Mouse (Mus musculus) spleen, adult 2 months (tissue): Measurements from ENCODE around the gene Stk39. TPM values are rescaled to one million over a fixed set of nuclear protein-coding genes. Genes with fewer than 3 reads are reported as not detected.
"Not testable (repeated sequence)": the region's sequence is repeated elsewhere in the genome, so short reads cannot be mapped to it uniquely, and the experiment has no call there.

ENCODE experiments used
- DNase-seq, 2 experiments: peaks; one replicate each; pipeline versions ENCODE4 v3.0.0 to v3.0.0-alpha.2; 2012 to 2021; ENCODE audit warnings: low spot score in 2 of 2, low read depth in 1 of 2
- H3K27ac ChIP-seq: fragments of 200-500 bp; 2 replicates; pipeline ENCODE4 v1.5.1; 2012; ENCODE audit warnings: low read length, inconsistent platforms; ENCODE audit not compliant: insufficient read depth
- H3K27me3 ChIP-seq: fragments of 200-500 bp; 2 replicates; pipeline ENCODE4 v1.6.1; 2012; ENCODE audit warnings: mild to moderate bottlenecking, moderate library complexity, low read length, inconsistent platforms; ENCODE audit not compliant: control insufficient read depth, insufficient read depth
- H3K36me3 ChIP-seq: fragments of 200-500 bp; 2 replicates; pipeline ENCODE4 v1.6.1; 2012; ENCODE audit warnings: mild to moderate bottlenecking, low read length, inconsistent platforms; ENCODE audit not compliant: control insufficient read depth, insufficient read depth
- H3K4me1 ChIP-seq: fragments of 200-500 bp; 2 replicates; pipeline ENCODE4 v1.6.1; 2011; ENCODE audit warnings: inconsistent platforms; ENCODE audit not compliant: control insufficient read depth, insufficient read depth, insufficient read length
- H3K4me3 ChIP-seq: fragments of 200-500 bp; 2 replicates; pipeline ENCODE4 v1.5.1; 2011; ENCODE audit warnings: mild to moderate bottlenecking, inconsistent platforms; ENCODE audit not compliant: insufficient read depth, insufficient read length; ENCODE audit errors: extremely low read depth
- CTCF ChIP-seq: fragments of 200-500 bp; IDR thresholded peaks from 2 replicates; pipeline ENCODE4 v1.5.1; 2011; ENCODE audit warnings: mild to moderate bottlenecking, inconsistent platforms; ENCODE audit not compliant: insufficient read depth, insufficient read length, insufficient replicate concordance; ENCODE audit errors: extremely low read depth
- POLR2A ChIP-seq: fragments of 200-500 bp; IDR thresholded peaks from 2 replicates; pipeline ENCODE4 v1.6.1; 2011; ENCODE audit warnings: low read depth, low read length, inconsistent platforms
- WGBS: fragments of 180-500 bp; shearing (Covaris S2); methylation state at CpG from one replicate; pipeline ENCODE4 v1.1.7; 2018; 5-methylcytosine and 5-hydroxymethylcytosine counted together
- polyA plus RNA-seq: library from polyadenylated mRNA; depleted of rRNA; stranded (reverse); fragments of >200 nt; gene quantifications from 2 replicates; pipeline ENCODE4 v1.2.3, GENCODE M21; 2012

Gene Stk39
- polyA plus RNA-seq, 1 experiment, result 3.8 TPM

DNA sequence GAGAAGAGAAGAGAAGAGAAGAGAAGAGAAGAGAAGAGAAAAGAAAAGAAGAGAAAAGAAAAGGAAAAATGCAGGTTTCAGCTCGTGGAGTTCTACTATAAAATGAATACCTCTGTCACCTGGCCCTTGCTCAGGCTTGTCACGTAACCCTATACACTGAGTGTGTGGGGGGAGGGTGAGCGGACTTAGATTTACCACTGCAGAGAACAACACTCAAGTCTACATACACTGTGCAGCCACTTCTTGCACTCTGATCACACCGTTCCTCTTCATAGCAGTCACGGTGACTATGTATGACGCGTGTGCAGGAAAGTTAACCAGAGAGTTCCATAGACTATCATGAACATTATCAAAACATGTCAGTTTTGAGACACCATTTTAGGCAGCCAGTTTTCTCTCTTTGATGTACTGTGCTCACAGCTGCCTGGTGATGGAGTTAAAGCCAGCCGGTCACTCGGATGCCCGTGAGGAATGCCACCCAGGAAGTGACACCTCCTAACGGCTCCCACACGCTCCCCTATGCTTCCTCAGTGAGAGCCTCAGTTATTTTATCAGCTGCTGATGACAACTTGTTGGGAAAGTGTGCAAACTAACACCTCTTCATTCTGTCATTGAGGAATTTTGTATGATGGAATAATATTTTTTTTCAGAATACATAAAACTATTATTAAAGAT lies 228.1 kb downstream of the Stk39 start:
- WGBS, result 86% methylated on average over 12 of the region's 12 CpGs
- Histone ChIP-seq H3K36me3 (no peaks in the 10 kb centered on the region), H3K27me3 (no peaks in the 10 kb centered on the region), H3K4me3 (no peak overlapping the region), H3K4me1 (no peaks in the 10 kb centered on the region), H3K27ac (no peak overlapping the region)
- TF ChIP-seq CTCF (no peak), POLR2A (no peak)
- no peak for DNase-seq

DNA sequence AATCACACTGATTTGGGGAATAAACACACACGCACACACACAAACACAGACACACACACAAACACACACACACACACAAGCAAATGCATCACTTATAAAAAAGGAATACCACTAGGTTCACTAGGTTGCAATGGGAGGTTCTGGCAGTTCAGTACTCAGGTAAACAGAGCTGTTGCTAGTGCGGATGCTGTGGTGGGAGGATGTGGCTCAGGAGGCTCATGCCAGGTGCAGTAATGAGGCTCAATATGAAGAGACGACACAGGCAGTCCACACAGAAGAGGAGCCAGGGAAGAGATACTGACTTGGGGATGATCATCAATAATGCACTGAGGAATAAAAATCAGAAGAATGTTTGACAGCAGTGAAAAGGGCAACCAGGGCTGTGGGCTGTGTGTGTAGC lies 228.8 kb downstream of the Stk39 start:
- Histone ChIP-seq H3K36me3 (no peaks in the 10 kb centered on the region), H3K4me1 (no peaks in the 10 kb centered on the region), H3K27me3 (no peaks in the 10 kb centered on the region), H3K4me3 (no peak overlapping the region), H3K27ac (no peak overlapping the region)
- 73% methylated on average over 3 of the region's 3 CpGs for WGBS
- no peak for TF ChIP-seq CTCF
- TF ChIP-seq POLR2A, result no peak
- no peak for DNase-seq

DNA sequence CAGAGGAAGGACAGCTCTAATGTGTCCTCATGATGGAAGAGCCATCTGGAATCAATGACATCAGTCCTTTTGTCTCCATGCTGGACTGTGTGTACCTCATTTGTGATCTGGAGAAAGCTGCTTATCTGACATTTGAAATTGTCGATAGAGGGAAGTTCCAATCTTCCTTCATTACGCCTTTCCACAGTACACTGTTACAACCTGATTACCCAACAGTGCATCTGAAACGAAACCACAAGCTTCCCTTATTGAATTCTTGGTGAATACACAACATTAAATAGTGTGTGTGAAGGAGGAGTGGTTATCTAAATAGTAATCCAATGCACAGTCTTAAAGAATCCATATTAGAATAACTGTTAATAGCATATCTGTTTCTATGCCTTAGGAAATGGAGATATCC lies 230.0 kb downstream of the Stk39 start:
- DNase-seq, result no peak
- Histone ChIP-seq H3K36me3 (no peaks in the 10 kb centered on the region), H3K4me1 (no peaks in the 10 kb centered on the region), H3K27ac (no peak overlapping the region), H3K27me3 (no peaks in the 10 kb centered on the region), H3K4me3 (no peak overlapping the region)
- 35% methylated on average over 3 of the region's 3 CpGs for WGBS
- TF ChIP-seq POLR2A (no peak), CTCF (no peak)

DNA sequence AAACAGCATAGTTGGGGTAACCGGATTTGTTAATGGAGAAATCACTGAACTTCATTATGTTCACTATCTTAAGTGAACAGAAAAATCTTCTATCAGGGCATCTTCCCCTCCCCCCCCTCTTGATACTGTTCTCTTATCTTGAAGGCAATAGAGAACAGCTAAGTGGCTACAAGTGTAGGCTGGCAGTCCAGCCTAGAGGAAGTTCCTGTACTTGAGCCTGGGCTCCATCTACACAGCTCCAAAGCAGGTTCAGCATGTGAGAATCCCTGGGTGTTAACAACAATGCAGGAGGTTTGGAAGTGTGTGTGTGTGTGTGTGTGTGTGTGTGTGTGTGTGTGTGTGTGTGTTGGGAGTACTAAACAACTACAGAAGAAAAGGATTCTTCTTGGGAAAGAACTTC lies 230.4 kb downstream of the Stk39 start:
- no peaks in the 10 kb centered on the region for H3K4me1 ChIP-seq
- WGBS, result 84% methylated on average over 1 of the region's 1 CpGs
- H3K27me3 ChIP-seq, result no peaks in the 10 kb centered on the region
- TF ChIP-seq CTCF, result no peak
- no peak overlapping the region for H3K27ac ChIP-seq
- H3K4me3 ChIP-seq, result no peak overlapping the region
- DNase-seq, result no peak
- no peaks in the 10 kb centered on the region for H3K36me3 ChIP-seq

DNA sequence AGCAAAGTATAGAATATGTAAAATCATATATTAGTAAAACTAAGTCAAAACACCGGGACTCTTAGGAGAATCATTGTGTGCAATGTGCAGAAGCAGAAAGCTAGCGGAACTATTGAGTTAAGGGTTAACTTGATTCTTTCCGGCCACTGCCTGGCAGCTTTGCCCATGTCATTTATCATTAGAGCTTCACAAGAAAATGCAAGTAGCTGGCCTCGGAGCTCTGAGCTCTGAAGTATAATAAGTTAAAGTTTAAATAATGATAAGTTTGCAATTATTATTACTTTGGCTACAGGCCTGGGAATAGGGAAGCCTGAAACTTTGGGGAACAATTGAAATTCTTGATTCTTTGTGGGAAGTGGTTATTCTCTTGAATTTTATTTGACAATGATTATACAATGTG lies 232.7 kb downstream of the Stk39 start:
- not testable (repeated sequence) for H3K36me3 ChIP-seq, H3K4me3 ChIP-seq, H3K27ac ChIP-seq, DNase-seq, H3K4me1 ChIP-seq, H3K27me3 ChIP-seq
- 22% methylated on average over 4 of the region's 4 CpGs for WGBS

DNA sequence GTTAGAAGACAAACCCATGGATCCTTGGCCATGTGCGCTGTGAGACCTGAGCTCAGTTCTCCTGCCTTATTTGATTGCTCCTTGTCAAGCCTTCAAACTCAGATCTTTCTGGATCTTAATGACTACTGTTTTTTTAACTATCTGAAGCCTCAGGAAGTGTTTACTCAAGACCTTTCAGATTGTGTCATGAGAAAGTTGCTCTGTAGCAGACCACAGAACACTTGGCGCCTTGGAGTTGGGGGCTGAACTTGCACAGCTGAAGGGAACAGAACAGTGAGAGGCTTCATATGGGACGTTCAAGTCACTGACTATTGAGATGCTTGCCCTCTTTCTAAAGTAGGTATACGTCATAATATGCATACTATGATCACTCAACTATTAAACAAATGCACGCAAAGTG lies 239.1 kb downstream of the Stk39 start:
- WGBS, result 77% methylated on average over 5 of the region's 5 CpGs
- Histone ChIP-seq H3K36me3 (no peaks in the 10 kb centered on the region), H3K4me3 (no peak overlapping the region), H3K27ac (no peak overlapping the region), H3K27me3 (no peaks in the 10 kb centered on the region), H3K4me1 (no peaks in the 10 kb centered on the region)
- no peak for TF ChIP-seq CTCF
- no peak for TF ChIP-seq POLR2A
- DNase-seq, result no peak

DNA sequence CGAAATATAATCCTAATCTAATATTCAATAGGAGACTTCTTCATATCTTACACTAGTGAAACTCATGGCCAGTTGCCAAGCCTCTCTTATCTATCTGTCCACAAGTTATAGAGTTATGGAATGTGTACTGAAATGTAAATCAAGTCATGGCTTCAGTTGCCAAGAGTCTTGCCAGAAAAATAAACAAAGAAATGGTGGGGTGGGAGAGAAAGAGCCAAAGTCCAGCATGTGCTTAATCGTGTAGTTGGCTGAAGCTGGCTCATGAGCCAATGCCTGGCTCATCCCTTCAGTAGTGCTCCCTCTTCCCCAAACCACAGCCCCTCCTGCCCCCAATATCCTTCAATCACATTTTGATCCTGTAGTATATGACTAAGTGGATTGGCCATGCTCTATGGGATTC lies 242.2 kb downstream of the Stk39 start:
- 94% methylated on average over 2 of the region's 2 CpGs for WGBS
- no peak overlapping the region for H3K27ac ChIP-seq
- H3K4me3 ChIP-seq, result no peak overlapping the region
- no peaks in the 10 kb centered on the region for H3K36me3 ChIP-seq
- H3K4me1 ChIP-seq, result no peaks in the 10 kb centered on the region
- TF ChIP-seq POLR2A (no peak), CTCF (no peak)
- no peaks in the 10 kb centered on the region for H3K27me3 ChIP-seq
- DNase-seq, result no peak
